Mouse (Mus musculus): ENCODE data around the gene Hoxc6.

The Hoxc6 gene

DNA sequence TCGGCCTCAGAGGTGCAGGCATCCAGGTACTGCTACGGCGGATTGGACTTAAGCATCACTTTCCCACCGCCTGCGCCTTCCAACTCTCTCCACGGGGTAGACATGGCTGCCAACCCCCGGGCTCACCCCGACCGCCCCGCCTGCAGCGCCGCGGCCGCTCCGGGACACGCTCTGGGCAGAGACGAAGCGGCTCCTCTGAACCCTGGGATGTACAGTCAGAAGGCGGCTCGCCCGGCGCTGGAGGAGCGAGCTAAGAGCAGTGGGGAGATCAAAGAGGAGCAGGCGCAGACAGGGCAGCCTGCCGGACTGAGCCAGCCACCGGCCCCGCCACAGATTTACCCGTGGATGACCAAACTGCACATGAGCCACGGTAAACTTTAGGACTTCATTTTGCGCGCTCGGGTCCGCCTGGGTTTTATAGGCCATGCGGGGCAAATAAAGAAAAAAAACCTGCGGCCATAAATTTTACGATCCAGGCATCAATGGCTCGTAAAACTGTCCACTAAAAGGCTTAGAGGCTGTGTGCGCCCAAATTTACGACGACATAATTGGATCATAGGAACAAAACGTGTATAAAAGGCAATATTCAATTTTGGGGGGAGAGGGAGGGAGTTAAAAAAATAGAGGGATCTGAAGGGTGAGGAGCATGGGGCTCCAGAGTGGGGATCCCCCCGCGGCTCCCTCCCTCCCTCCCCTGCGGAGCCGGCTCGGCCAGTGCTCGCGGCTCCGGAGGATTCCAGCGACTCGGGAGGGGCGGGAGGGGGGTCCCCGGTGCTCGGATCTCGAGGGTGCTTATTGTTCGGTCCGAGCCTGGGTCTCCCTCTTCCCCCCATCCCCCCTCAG is 16.3 kb downstream of the Hoxc6 start:
- peak; percentile 41 for DNase-seq

- DNase-seq: no peak
These were observed 16.9 kb downstream of the Hoxc6 start for GRCm38 (mm10) chr15:103015009-103015399.

- no peak for DNase-seq
These were observed 17.5 kb downstream of the Hoxc6 start for GRCm38 (mm10) chr15:103015406-103016166.

- DNase-seq: no peak
These were observed 20.6 kb downstream of the Hoxc6 start, which contains the start of gene Hoxc4 for GRCm38 (mm10) chr15:103018636-103019035. Gene Hoxc4 (plus strand): TSS chr15:103018934.

DNA sequence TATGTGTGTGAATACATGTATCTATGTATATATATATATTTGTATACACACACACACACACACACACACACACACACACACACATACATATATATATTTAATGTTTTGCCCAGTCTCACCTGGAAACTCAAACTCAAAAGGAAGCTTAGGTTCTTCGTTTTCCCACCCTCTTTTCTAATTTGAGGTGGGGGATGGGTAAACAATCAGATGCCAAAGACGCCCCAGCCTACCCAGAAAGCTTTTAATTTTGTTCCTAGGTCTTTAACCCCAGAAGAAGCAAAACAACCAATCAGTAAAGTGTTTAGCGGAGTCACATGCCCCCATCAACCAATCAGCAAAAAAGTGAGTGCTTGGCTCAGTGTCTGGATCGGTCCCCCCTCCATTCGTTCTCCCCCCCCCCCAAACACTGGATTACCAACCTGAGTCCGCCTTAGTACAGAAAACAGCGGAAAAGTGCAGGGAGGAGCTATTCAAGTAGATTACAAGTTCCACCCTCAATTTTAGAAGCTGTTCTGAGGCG is 22.9 kb downstream of the Hoxc6 start:
- no peak for DNase-seq

DNA sequence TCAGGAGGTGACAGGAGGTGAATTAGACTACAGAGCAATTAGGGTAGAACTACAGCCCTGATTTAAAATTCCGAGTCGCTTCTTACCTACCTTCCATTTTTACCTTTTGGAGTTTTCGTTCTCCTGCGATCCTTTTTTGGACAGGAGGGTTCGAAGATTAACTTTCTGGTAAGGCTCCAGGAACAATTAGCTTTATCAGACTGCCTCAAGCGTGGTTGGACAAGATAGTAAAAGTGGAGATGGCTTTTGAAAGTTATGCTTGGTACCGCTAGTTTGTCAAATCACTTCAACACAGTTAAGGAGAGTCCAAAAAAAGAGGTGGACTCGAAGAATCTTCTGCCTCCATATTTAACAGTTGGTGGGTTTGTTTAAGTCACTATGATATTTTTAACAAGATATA is 23.5 kb downstream of the Hoxc6 start:
- no peak for DNase-seq

DNA sequence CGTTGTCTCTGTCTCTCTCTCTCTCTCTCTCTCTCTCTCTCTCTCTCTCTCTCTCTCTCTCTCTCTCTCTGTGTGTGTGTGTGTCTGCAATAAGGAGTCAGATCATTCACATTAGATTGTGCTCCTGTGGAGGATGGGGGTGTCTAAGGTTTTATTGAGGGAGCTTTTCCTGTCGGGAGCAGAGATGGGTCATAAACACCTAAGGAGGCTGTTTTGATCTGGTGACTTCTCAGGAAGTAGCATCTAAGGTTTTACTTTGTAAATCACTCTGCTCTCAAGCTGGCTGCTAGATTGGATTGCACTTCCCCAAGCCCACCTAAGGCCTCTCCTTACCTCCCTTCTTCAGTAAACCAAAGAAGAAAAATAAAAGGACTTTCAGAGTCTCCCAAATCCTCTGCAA is 26.1 kb downstream of the Hoxc6 start:
- no peak for DNase-seq

GRCm38 (mm10) chr15:103027266-103028235 is 29.5 kb downstream of the Hoxc6 start:
- DNase-seq: no peak

GRCm38 (mm10) chr15:103028916-103029512 is 31.0 kb downstream of the Hoxc6 start:
- no peak for DNase-seq

DNA sequence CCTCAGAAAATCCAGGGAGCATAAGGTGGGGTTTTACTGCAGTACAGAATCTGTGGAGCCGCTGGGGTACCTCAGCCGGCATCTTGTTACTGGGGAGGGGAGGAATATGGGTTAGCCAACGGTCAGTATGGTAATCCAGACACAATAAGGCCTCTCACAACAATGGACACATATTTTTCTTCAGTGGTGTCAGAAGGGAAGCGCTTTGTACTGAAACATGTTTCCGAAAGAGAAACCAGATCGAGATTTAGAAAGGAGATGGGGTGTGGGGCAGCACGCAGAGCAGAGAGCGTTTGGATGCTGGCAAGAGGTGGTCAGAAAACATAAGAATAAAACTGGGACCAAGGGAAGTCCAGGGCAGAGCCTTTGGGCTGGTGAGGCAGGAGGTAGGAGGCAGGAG is 32.1 kb downstream of the Hoxc6 start:
- no peak for DNase-seq

- DNase-seq: no peak
These were observed 34.1 kb downstream of the Hoxc6 start for GRCm38 (mm10) chr15:103032167-103032566.

DNA sequence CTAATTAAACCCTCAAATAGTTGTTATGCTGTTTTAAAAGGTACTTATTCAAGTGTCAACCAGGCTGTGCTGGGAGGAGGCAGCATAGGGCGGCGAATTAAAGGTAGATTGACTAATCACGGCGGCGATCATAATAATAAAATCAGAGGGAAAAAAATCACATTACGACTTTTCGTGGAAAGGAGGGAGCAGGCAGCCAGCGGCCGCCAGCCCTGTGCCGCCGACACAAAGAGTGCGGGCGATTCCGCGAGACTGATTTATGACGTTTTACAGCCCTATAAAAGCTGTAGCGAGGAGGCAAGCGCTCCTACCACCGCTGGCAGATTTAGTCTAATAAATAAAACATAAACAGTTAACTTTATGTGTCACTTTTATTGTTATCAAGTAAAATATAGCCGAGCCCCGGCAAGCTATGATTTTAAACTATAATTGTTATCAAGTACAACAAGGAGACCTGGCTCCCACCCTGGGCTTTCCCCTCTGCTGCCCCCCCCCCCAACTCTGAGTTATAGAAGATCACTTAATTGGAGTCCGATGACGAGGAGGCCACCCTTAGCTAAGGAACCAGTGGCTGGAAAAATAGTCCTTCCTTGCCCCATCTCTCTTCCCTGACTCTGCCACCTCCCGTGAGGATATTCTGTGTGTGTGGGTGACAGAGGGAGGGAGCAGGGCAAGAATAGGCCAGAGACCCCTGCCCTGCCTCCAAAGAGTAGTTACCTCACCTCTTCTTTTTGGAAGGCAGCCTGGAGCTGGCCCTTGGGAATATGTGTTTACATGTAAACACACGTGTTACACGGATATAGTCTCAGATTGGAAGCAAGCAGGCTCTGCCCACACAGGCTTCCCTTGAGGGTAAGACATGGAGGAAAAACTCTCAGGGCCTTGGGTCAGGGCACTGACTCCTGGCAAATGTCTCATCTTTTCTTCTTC is 34.9 kb downstream of the Hoxc6 start:
- DNase-seq: no peak

- DNase-seq: no peak
These were observed 36.2 kb downstream of the Hoxc6 start for GRCm38 (mm10) chr15:103034043-103034806.

DNA sequence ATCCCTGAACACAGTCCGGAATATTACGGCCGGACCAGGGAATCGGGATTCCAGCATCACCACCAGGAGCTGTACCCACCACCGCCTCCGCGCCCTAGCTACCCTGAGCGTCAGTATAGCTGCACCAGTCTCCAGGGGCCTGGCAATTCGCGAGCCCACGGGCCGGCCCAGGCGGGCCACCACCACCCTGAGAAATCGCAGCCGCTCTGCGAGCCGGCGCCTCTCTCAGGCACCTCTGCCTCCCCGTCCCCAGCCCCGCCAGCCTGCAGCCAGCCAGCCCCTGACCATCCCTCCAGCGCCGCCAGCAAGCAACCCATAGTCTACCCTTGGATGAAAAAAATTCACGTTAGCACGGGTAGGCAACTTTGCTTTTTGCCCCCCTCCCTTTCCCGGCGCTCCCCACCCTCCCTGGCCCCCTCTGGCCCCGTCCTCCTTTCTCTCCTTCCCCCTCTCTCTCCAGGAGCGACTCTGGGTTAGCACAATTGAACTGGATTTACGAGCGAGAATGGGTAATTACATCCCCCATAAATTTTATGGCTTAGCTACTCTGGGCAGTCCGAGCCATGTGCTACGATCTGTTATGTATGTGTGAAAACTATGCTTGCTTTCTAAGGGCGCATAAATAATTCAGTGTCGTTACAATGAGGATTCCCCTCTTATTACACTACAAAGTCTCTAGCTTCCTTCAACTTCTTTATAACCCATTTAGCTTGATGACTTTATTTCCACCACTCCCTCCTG is 36.9 kb downstream of the Hoxc6 start:
- DNase-seq: no peak

GRCm38 (mm10) chr15:103035548-103035881 is 37.5 kb downstream of the Hoxc6 start:
- DNase-seq: no peak

DNA sequence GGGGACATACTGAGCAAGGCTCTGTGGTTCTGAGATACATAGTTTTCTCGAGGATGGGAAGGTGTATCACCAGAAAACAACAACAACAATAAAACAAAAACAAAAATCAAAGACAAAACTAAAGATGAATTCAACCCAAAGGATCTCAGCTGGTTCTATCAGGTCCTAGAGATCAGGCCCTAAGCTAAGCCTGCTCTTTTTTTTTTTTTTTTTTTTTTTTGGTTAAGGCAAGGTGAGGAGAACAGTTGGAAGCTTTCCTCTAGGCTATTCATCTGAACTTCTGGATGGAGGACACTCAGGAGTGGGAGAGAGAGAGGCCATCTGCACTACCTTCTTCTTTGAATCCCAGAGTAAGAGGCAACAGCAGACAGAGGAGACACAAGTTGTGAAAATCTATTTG is 39.5 kb downstream of the Hoxc6 start:
- DNase-seq: no peak

DNA sequence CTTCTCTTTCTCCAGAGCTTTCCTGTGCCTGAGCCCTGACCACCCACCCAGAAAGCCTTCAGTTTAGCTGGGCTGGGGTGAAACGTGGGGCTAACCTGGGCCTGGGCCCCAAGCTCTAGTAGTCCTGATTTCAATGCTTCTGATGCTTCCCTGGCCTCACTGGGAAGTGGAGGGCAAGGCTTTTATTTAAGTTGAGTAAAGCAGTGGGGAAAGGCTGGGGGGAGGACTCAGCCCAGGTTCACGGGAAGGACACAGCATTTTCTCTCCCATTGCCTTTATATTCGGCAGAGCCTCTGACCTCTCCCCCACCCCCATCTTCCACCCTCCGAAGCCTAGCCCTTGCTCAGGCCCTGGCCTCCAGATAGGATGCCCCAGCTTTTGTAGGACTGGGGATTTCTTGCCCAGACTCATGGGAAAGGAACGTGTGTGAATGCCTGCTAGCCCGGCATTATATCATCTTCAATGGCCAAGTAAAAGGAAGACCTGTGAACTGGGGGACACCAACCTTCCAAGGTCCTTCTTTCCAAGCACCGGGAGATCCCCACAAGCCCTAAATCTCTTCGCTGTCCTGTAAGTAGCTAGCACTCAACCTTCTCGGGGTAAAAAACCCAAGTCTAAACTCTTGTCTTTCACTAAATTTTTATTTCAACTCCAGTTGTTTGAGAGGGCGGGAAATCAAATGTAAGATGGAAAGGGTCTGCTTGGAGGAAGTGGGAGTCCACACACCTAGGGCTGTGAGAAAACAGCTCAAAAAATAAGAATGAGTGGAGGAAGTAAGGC is 40.8 kb downstream of the Hoxc6 start:
- no peak for DNase-seq

DNA sequence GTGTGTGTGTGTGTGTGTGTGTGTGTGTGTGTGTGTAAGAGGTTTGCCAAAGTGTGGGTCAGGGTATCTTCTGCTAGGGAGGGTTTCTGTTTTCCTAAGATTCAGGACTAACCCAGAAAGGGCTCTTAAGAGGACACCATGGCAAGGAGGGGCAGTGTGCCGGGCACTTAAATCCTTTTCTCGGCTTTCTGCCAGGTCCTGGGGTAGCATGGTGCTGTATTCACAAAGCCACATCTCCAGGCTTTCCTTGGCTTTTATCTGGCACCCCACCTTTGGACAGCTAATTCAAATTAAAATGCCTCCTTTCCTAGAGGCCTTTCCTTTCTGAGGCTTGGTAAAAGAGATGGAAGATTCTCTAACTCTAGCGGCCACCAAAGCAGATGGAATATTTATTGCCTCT is 41.6 kb downstream of the Hoxc6 start:
- DNase-seq: no peak

DNA sequence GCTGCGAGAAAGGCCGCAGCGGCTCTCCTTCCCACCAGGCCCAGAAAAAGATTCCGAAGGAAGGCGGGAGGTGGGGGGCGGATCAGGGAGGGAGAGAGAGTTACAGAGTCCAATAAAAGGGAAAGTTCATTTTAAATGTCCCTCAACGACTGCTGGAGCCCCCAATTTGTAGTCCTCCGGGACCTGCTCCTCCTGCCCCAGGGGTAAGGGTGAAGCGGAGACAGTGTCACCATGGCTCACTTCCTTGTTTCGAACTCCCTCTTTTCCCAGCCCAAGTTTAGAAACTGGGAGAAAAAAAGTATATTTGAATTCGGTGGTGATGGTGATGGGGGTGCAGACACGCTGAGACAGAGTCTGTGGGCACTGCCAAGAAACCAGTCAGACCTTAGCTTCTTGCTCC is 42.5 kb downstream of the Hoxc6 start:
- no peak for DNase-seq
